Mouse (Mus musculus) erythroid progenitor cell, adult 5-6 weeks (primary cell): Measurements from ENCODE around the gene Pfdn2. TPM values are rescaled to one million over a fixed set of nuclear protein-coding genes. Genes with fewer than 3 reads are reported as not detected.

Experiments used
- ATAC-seq: replicated peaks from 2 replicates; pipeline ENCODE4 v1.8.0; 2016; ENCODE audit warnings: moderate number of reproducible peaks, mild to moderate bottlenecking, moderate TSS enrichment, inconsistent platforms; ENCODE audit not compliant: poor library complexity, low FRiP score, severe bottlenecking
- total RNA-seq, 2 experiments: library from RNA; stranded (forward) in 1 of 2; stranded (reverse) in 1 of 2; fragments of 150-400 nt in 1 of 2; fragments of 186-747, 209-891 nt in 1 of 2; gene quantifications; 2 replicates each; pipeline versions ENCODE4 v1.2.3 to v1.2.4; 2015 to 2017; ENCODE audit warnings: low replicate concordance in 2 of 2

Pfdn2 gene
- total RNA-seq, 2 experiments from 2014 or later, result 10.1 TPM

- ATAC-seq, result no peak
Measured at GRCm38 (mm10) chr1:171349210-171349609, 3.7 kb downstream of the Pfdn2 start.

- ATAC-seq, result no peak
Measured at GRCm38 (mm10) chr1:171355812-171356340, 10.4 kb downstream of the Pfdn2 start.

GRCm38 (mm10) chr1:171356814-171357213, 11.3 kb downstream of the Pfdn2 start:
- no peak for ATAC-seq

- 0 out of 2 replicates have a peak, but pooled peaks have one; percentile 31 for ATAC-seq
Measured at GRCm38 (mm10) chr1:171358421-171358820, 13.0 kb downstream of the Pfdn2 start.

- peak; percentile 1; the same call in 1 of the 2 replicates for ATAC-seq
Measured at GRCm38 (mm10) chr1:171360253-171360652, 14.8 kb downstream of the Pfdn2 start.

GRCm38 (mm10) chr1:171360656-171361055, 15.2 kb downstream of the Pfdn2 start, which contains the start of gene Klhdc9:
Klhdc9 (minus strand) TSS chr1:171360798.
- peak; percentile 88 for ATAC-seq

GRCm38 (mm10) chr1:171361106-171362103, 15.9 kb downstream of the Pfdn2 start:
- ATAC-seq, result peak; percentile 82

- no peak for ATAC-seq
Measured at GRCm38 (mm10) chr1:171365934-171366333, 20.5 kb downstream of the Pfdn2 start.

GRCm38 (mm10) chr1:171369845-171370556, 24.5 kb downstream of the Pfdn2 start, which contains the start of gene Nectin4:
Nectin4 (plus strand) TSS chr1:171370099.
- no peak for ATAC-seq

GRCm38 (mm10) chr1:171372880-171373279, 27.4 kb downstream of the Pfdn2 start:
- no peak for ATAC-seq

- no peak for ATAC-seq
Measured at GRCm38 (mm10) chr1:171373946-171374345, 28.5 kb downstream of the Pfdn2 start.

GRCm38 (mm10) chr1:171375646-171376097, 30.2 kb downstream of the Pfdn2 start:
- no peak for ATAC-seq

GRCm38 (mm10) chr1:171378298-171378697, 32.8 kb downstream of the Pfdn2 start:
- no peak for ATAC-seq

GRCm38 (mm10) chr1:171379935-171380599, 34.6 kb downstream of the Pfdn2 start:
- 0 out of 2 replicates have a peak, but pooled peaks have one; percentile 29 for ATAC-seq

GRCm38 (mm10) chr1:171382096-171382620, 36.7 kb downstream of the Pfdn2 start:
- no peak for ATAC-seq

GRCm38 (mm10) chr1:171384361-171384760, 38.9 kb downstream of the Pfdn2 start:
- no peak for ATAC-seq

GRCm38 (mm10) chr1:171385171-171385570, 39.7 kb downstream of the Pfdn2 start:
- ATAC-seq, result no peak

GRCm38 (mm10) chr1:171387099-171387498, 41.6 kb downstream of the Pfdn2 start:
- ATAC-seq, result no peak
